Comparison of ENCODE assay signal across 22 mouse cellular contexts in genomic region chr16:77556446-77557105, GRCm38 (mm10). TPM values are rescaled to one million over a fixed set of nuclear protein-coding genes. Genes with fewer than 3 reads are reported as not detected.
"Had no signal": no experiment of that assay in that cellular context is flagged by ENCODE, and none has a peak within 500 bp of the region (broad histone marks: within the 10 kb centered on the region; RNA-seq: fewer than 3 reads in every experiment).

No protein-coding gene starts in this region.

- H3K9me3 ChIP-seq: limb, embryonic 13.5 days; liver, embryonic 12.5 days; megakaryocyte, embryonic 14.5 days; midbrain, embryonic 15.5 days; neural tube, embryonic 12.5 days had no signal

- H3K4me3 ChIP-seq: limb, embryonic 13.5 days; liver, embryonic 12.5 days; megakaryocyte, embryonic 14.5 days; midbrain, embryonic 15.5 days; neural tube, embryonic 12.5 days had no signal

- H3K9ac ChIP-seq: limb, embryonic 13.5 days; liver, embryonic 12.5 days; lung, embryonic 14.5 days; midbrain, embryonic 15.5 days; neural tube, embryonic 12.5 days had no signal

- H3K27me3 ChIP-seq: limb, embryonic 13.5 days; liver, embryonic 12.5 days; megakaryocyte, embryonic 14.5 days; midbrain, embryonic 15.5 days; neural tube, embryonic 12.5 days had no signal

- DNase-seq: kidney, postnatal 36 days; left cerebral cortex, postnatal 4 days; lung, embryonic 14.5 days; lung, postnatal 14 days; thymus, adult 18-20 months; thymus, postnatal 14 days had no signal

- H3K36me3 ChIP-seq: liver, embryonic 12.5 days; midbrain, embryonic 15.5 days; neural tube, embryonic 12.5 days had no signal

- H3K4me2 ChIP-seq: limb, embryonic 13.5 days; liver, embryonic 12.5 days; lung, embryonic 14.5 days; midbrain, embryonic 11.5 days; midbrain, embryonic 15.5 days; neural tube, embryonic 12.5 days had no signal

- H3K4me1 ChIP-seq: limb, embryonic 13.5 days; liver, embryonic 12.5 days; megakaryocyte, embryonic 14.5 days; midbrain, embryonic 15.5 days had no signal

- H3K27ac ChIP-seq: kidney, postnatal 0 days; limb, embryonic 13.5 days; liver, embryonic 12.5 days; macrophage; midbrain, embryonic 15.5 days; neural tube, embryonic 12.5 days; stomach, postnatal 0 days had no signal

- ATAC-seq: liver, embryonic 12.5 days; midbrain, embryonic 15.5 days had no signal

RNA-seq across cellular contexts. Expression of gene Gm11146, which starts 45.3 kb away (rescaled TPM):
- total RNA-seq: layer of hippocampus, adult 18-20 months; layer of hippocampus, postnatal 10 days; left cerebral cortex, adult 18-20 months; left cerebral cortex, postnatal 10 days; left cerebral cortex, postnatal 4 days; monocyte, adult 5-6 weeks; neutrophil, adult 5-6 weeks had no signal
- polyA plus RNA-seq: kidney, postnatal 0 days; limb, embryonic 13.5 days; liver, embryonic 12.5 days; liver, embryonic 16.5 days; lung, embryonic 14.5 days; macrophage; midbrain, embryonic 11.5 days; midbrain, embryonic 15.5 days; neural tube, embryonic 12.5 days; stomach, postnatal 0 days had no signal
